In genomic region chrX:72094631-72095030, GRCm38 (mm10) we compare ENCODE assay signal across 28 mouse cellular contexts.
DNase-seq lines count a peak whose midpoint lies in the region; ATAC-seq and TF ChIP-seq lines count a peak whose summit lies in the region.
"Had no signal": no experiment of that assay in that cellular context is flagged by ENCODE, and none has a peak within 500 bp of the region (broad histone marks: within the 10 kb centered on the region; RNA-seq: fewer than 3 reads in every experiment).

No protein-coding gene starts in this region.

- no peaks in the 10 kb centered on the region for H3K9me3 ChIP-seq in heart, postnatal 0 days (replicated peaks; ENCODE audit: control insufficient read depth, low read length)
- H3K9me3 ChIP-seq in heart, embryonic 11.5 days (replicated peaks; ENCODE audit: control insufficient read depth, low read length) = no peaks in the 10 kb centered on the region
- H3K9me3 ChIP-seq in lung, embryonic 14.5 days (ENCODE audit: low read depth, low read length) = no peaks in the 10 kb centered on the region
- H3K9me3 ChIP-seq: forebrain, embryonic 13.5 days; hindbrain, embryonic 13.5 days; lung, embryonic 15.5 days; neural tube, embryonic 13.5 days had no signal

- peak overlapping the region; percentile 25; the same call in 1 of the 2 replicates for H3K27ac ChIP-seq in heart, postnatal 0 days (ENCODE audit: low read depth)
- H3K27ac ChIP-seq in heart, embryonic 11.5 days (ENCODE audit: low read depth, low read length) = no peak overlapping the region
- no peak overlapping the region for H3K27ac ChIP-seq in lung, embryonic 14.5 days (ENCODE audit: low read depth)
- peak overlapping the region; percentile 70; the same call in 1 of the 2 replicates for H3K27ac ChIP-seq in brown adipose tissue, adult 24 weeks (replicated peaks; ENCODE audit: low read depth, low read length)
- H3K27ac ChIP-seq: forebrain, embryonic 13.5 days; hindbrain, embryonic 13.5 days; liver, embryonic 14.5 days; lung, embryonic 15.5 days; neural tube, embryonic 13.5 days; stomach, postnatal 0 days had no signal

- ATAC-seq in heart, postnatal 0 days (ENCODE audit: insufficient read depth, low read depth) = no peak
- no peak for ATAC-seq in heart, embryonic 11.5 days (replicated peaks; ENCODE audit: insufficient number of reproducible peaks, low FRiP score, low TSS enrichment)
- ATAC-seq in lung, embryonic 14.5 days (ENCODE audit: insufficient read depth) = no peak; the same call in 1 of the 2 replicates
- ATAC-seq: forebrain, embryonic 13.5 days; intestine, embryonic 16.5 days; midbrain, embryonic 16.5 days; Patski had no signal

- TF ChIP-seq EP300 in heart, postnatal 0 days (IDR thresholded peaks at IDR 0.05; ENCODE audit: low read depth) = no peak

- H3K4me2 ChIP-seq in heart, postnatal 0 days (ENCODE audit: low read depth, low read length) = no peak overlapping the region
- no peak overlapping the region for H3K4me2 ChIP-seq in heart, embryonic 11.5 days
- no peak overlapping the region for H3K4me2 ChIP-seq in lung, embryonic 14.5 days
- H3K4me2 ChIP-seq: forebrain, embryonic 13.5 days; hindbrain, embryonic 13.5 days; lung, embryonic 15.5 days; midbrain, embryonic 11.5 days; neural tube, embryonic 13.5 days had no signal

- TF ChIP-seq POLR2A in lung, adult 2 months (IDR thresholded peaks at IDR 0.05; ENCODE audit: borderline replicate concordance, extremely low read depth, low read depth, low read length) = no peak

- DNase-seq in heart, postnatal 0 days (ENCODE audit: low spot score) = no peak
- DNase-seq in lung, embryonic 14.5 days = peak; percentile 7
- no peak for DNase-seq in lung, adult 2 months
- DNase-seq in 416B (ENCODE audit: low read depth) = peak; percentile 60
- no peak for DNase-seq in layer of hippocampus, adult 8-10 months (ENCODE audit: low spot score in 2 of 2)
- DNase-seq: adrenal gland, postnatal 10 days; cerebellum, adult 11 months; cerebellum, adult 9-10 months; cerebellum, postnatal 36 days; gastrocnemius, postnatal 14 days; kidney, adult 9 months; layer of hippocampus, adult 9-11 months; liver; right cerebral cortex, postnatal 4 days; thymus, adult 18-20 months; thymus, postnatal 25 days had no signal

- TF ChIP-seq CTCF in heart, postnatal 0 days (IDR thresholded peaks at IDR 0.05; ENCODE audit: low read depth) = no peak
- TF ChIP-seq CTCF in lung, embryonic 14.5 days (IDR thresholded peaks at IDR 0.05; ENCODE audit: low read depth) = no peak
- no peak for TF ChIP-seq CTCF in lung, adult 2 months (IDR thresholded peaks at IDR 0.05; ENCODE audit: insufficient read depth, low read length)

- no peaks in the 10 kb centered on the region for H3K27me3 ChIP-seq in heart, postnatal 0 days (ENCODE audit: control insufficient read depth, insufficient read depth, low read length)
- no peaks in the 10 kb centered on the region for H3K27me3 ChIP-seq in heart, embryonic 11.5 days (ENCODE audit: control insufficient read depth, insufficient read depth, low read length)
- no peaks in the 10 kb centered on the region for H3K27me3 ChIP-seq in lung, embryonic 14.5 days (ENCODE audit: insufficient read depth, low read length)
- H3K27me3 ChIP-seq: forebrain, embryonic 13.5 days; hindbrain, embryonic 13.5 days; lung, embryonic 15.5 days; neural tube, embryonic 13.5 days had no signal

- H3K4me3 ChIP-seq in heart, postnatal 0 days (ENCODE audit: low read depth, low read length) = no peak overlapping the region
- no peak overlapping the region for H3K4me3 ChIP-seq in heart, embryonic 11.5 days (ENCODE audit: low read depth, low read length)
- H3K4me3 ChIP-seq in lung, embryonic 14.5 days (ENCODE audit: low read depth, low read length) = no peak overlapping the region
- H3K4me3 ChIP-seq in lung, adult 2 months (replicated peaks; ENCODE audit: extremely low read depth, low read depth, low read length) = no peak overlapping the region
- no peak overlapping the region for H3K4me3 ChIP-seq in brown adipose tissue, adult 24 weeks (ENCODE audit: insufficient read depth, low read depth, low read length)
- H3K4me3 ChIP-seq: forebrain, embryonic 13.5 days; hindbrain, embryonic 13.5 days; lung, embryonic 15.5 days; neural tube, embryonic 13.5 days had no signal

- no peak overlapping the region for H3K9ac ChIP-seq in heart, postnatal 0 days (replicated peaks; ENCODE audit: low read depth, low read length)
- no peak overlapping the region for H3K9ac ChIP-seq in heart, embryonic 11.5 days (ENCODE audit: low read depth, low read length)
- H3K9ac ChIP-seq in lung, embryonic 14.5 days = no peak overlapping the region
- H3K9ac ChIP-seq: forebrain, embryonic 13.5 days; hindbrain, embryonic 13.5 days; liver, embryonic 14.5 days; lung, embryonic 15.5 days; neural tube, embryonic 13.5 days had no signal

- no peaks in the 10 kb centered on the region for H3K4me1 ChIP-seq in heart, postnatal 0 days (ENCODE audit: control insufficient read depth, insufficient read depth)
- no peaks in the 10 kb centered on the region for H3K4me1 ChIP-seq in heart, embryonic 11.5 days (ENCODE audit: control insufficient read depth, insufficient read depth, low read length)
- H3K4me1 ChIP-seq in lung, embryonic 14.5 days (ENCODE audit: insufficient read depth) = no peaks in the 10 kb centered on the region
- H3K4me1 ChIP-seq in lung, adult 2 months (ENCODE audit: control insufficient read depth, insufficient read depth, low read length) = no peaks in the 10 kb centered on the region
- H3K4me1 ChIP-seq in brown adipose tissue, adult 24 weeks (ENCODE audit: control insufficient read depth, insufficient read depth, insufficient read length, low read length) = no peaks in the 10 kb centered on the region
- H3K4me1 ChIP-seq: forebrain, embryonic 13.5 days; hindbrain, embryonic 13.5 days; lung, embryonic 15.5 days; neural tube, embryonic 13.5 days had no signal

- WGBS in heart, postnatal 0 days = 62% methylated on average over 4 of the region's 4 CpGs
- WGBS in heart, embryonic 11.5 days (ENCODE audit: insufficient replicate concordance) = 68% methylated on average over 4 of the region's 4 CpGs
- 64% methylated on average over 4 of the region's 4 CpGs for WGBS in lung, embryonic 14.5 days
- WGBS in lung, adult 2 months = 50% methylated on average over 4 of the region's 4 CpGs

- no peaks in the 10 kb centered on the region for H3K36me3 ChIP-seq in heart, postnatal 0 days (replicated peaks; ENCODE audit: control insufficient read depth, insufficient read depth, low read length)
- no peaks in the 10 kb centered on the region for H3K36me3 ChIP-seq in heart, embryonic 11.5 days (ENCODE audit: control insufficient read depth, insufficient read depth, low read length)
- H3K36me3 ChIP-seq in lung, embryonic 14.5 days (ENCODE audit: insufficient read depth) = no peaks in the 10 kb centered on the region
- H3K36me3 ChIP-seq: hindbrain, embryonic 13.5 days; lung, embryonic 15.5 days; neural tube, embryonic 13.5 days had no signal

Comparison
In these comparisons a context has a peak if more than half of its experiments do, and no peak if none do; other contexts are left out.
1. DNase-seq: peak in lung, embryonic 14.5 days (single experiment) and 416B (single experiment); none in heart, postnatal 0 days (single experiment), lung, adult 2 months (single experiment) and layer of hippocampus, adult 8-10 months (0 of 2).
2. H3K27ac ChIP-seq: peak in heart, postnatal 0 days (single experiment) and brown adipose tissue, adult 24 weeks (single experiment); none in heart, embryonic 11.5 days (single experiment) and lung, embryonic 14.5 days (single experiment).